Mouse (Mus musculus) embryonic fibroblast, embryonic 13.5 days (primary cell): ENCODE results near the gene Chd9.

Experiments used
- CTCF ChIP-seq: IDR thresholded peaks from 2 replicates; pipeline ENCODE4 v1.5.1; 2011; ENCODE audit warnings: mild to moderate bottlenecking, control low read depth, low read length, moderate library complexity, borderline replicate concordance; ENCODE audit not compliant: insufficient read depth
- POLR2A ChIP-seq: IDR thresholded peaks from 2 replicates; pipeline ENCODE4 v1.6.1; 2011; ENCODE audit warnings: low read depth, mild to moderate bottlenecking, control low read depth, low read length, moderate library complexity

GRCm38 (mm10) chr8:90813602-90814320, 14.4 kb upstream of the Chd9 start:
- TF ChIP-seq CTCF, result no peak
- TF ChIP-seq POLR2A, result no peak
